Mouse (Mus musculus): ENCODE measurements around the gene Rnf187.

DNA sequence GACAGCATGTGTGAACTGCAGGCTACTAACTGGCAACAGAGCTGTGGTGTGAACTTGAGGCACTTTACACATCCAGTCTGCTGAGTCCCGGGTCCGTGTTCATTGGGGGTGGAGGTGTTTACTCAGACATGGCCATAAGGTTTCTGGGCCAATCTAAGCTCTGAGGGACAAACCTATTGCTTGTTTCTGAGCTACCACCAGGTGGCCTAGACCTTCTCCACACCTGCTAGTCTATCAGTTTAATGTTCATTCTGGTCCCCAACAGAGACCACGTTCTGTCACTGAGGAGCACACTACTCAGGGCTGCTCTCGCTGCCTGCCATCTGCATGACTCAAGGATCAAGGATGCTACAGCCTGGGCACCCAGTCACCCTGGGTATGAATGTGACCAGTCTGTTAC is 7.1 kb downstream of the Rnf187 start:
- TF ChIP-seq POLR2A (IDR thresholded peaks at IDR 0.05; ENCODE audit: low read depth, low read length): no peak
- no peak for TF ChIP-seq CTCF (IDR thresholded peaks at IDR 0.05; ENCODE audit: borderline replicate concordance, insufficient read depth, low read length)

All from embryonic fibroblast, embryonic 13.5 days (primary cell).